In the genomic region with DNA sequence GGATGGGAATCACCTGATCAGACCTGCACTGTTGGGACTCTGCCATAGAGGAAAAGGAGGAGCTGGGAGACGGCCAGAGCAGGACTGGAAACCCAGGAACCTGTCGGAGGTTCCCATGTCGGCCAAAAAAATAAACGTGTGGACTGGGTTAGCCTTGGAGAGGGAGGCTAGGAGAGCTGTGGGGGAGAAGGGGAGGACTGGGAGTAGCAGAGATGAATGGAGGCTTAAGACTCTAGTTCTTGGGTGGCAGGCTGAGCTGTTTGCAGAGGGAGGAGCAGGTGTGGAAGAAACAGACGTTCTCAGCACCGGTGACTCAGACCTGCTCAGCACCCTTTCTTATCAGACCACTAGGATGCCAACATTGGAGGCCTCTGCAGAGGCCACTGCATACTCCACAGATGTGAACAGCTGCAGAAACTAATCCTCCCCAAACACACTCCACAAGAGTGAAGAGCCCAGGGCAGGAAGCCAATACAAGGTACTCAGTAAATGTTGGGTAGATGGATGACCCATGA, we compare ENCODE assay signal across 8 mouse cellular contexts. TPM values are rescaled to one million over a fixed set of nuclear protein-coding genes. Genes with fewer than 3 reads are reported as not detected.
DNase-seq lines count a peak whose midpoint lies in the region; ATAC-seq and TF ChIP-seq lines count a peak whose summit lies in the region.

No protein-coding gene starts in this region.

- peak overlapping the region; percentile 82 for H3K27ac ChIP-seq in liver, adult 2 months (replicated peaks; ENCODE audit: insufficient read depth, low read depth, low read length)
- H3K27ac ChIP-seq in liver, postnatal 0 days (ENCODE audit: low read depth), result no peak overlapping the region

- peak overlapping the region; percentile 61 for H3K9ac ChIP-seq in liver, adult 2 months (ENCODE audit: low read depth, low read length)
- H3K9ac ChIP-seq in liver, postnatal 0 days (replicated peaks), result no peak overlapping the region

- no peaks in the 10 kb centered on the region for H3K9me3 ChIP-seq in liver, postnatal 0 days (ENCODE audit: low read length)

- H3K4me3 ChIP-seq in liver, adult 2 months (ENCODE audit: insufficient read depth, low read depth, low read length), result peak overlapping the region; percentile 6; the same call in 1 of the 2 replicates
- no peak overlapping the region for H3K4me3 ChIP-seq in liver, postnatal 0 days (ENCODE audit: low read depth, low read length)

- TF ChIP-seq EP300 in liver, postnatal 0 days (IDR thresholded peaks at IDR 0.05; ENCODE audit: low read depth), result no peak

- no peak for TF ChIP-seq POLR2A in liver, adult 2 months (IDR thresholded peaks at IDR 0.05; ENCODE audit: extremely low read depth, insufficient read depth, low read length)

- H3K36me3 ChIP-seq in liver, adult 2 months (ENCODE audit: control insufficient read depth, insufficient read depth, low read length), result no peaks in the 10 kb centered on the region
- no peaks in the 10 kb centered on the region for H3K36me3 ChIP-seq in liver, postnatal 0 days (replicated peaks; ENCODE audit: insufficient read depth, low read length)

- no peaks in the 10 kb centered on the region; the same call in 1 of the 2 replicates for H3K79me2 ChIP-seq in liver, adult 2 months (ENCODE audit: control insufficient read depth, insufficient read depth, low read length)

- ATAC-seq in liver, postnatal 0 days, result no peak
- no peak for ATAC-seq in activated CD4-positive, CD25-positive, alpha-beta regulatory T cell, adult 4 months

- H3K4me2 ChIP-seq in liver, postnatal 0 days (ENCODE audit: low read depth, low read length), result no peak overlapping the region

- DNase-seq in liver, adult 2 months (ENCODE audit: extremely low read depth, low read depth, low spot score), result peak; percentile 83
- DNase-seq in liver, postnatal 0 days, result no peak
- DNase-seq in cerebellum, adult 9-11 months, result peak; percentile 81
- peak; percentile 23 for DNase-seq in induced T-regulatory cell, adult 2 months (ENCODE audit: low read depth)
- DNase-seq in naive thymus-derived CD4-positive, alpha-beta T cell, adult 2 months (ENCODE audit: low read depth), result peak; percentile 14
- DNase-seq in thymus, postnatal 10 days (ENCODE audit: low spot score in 2 of 2), result no peak
- DNase-seq in gastrocnemius, postnatal 36 days, result no peak

- no peak for TF ChIP-seq CTCF in liver, adult 2 months (IDR thresholded peaks at IDR 0.05; ENCODE audit: low read depth, low read length)
- no peak for TF ChIP-seq CTCF in liver, postnatal 0 days (IDR thresholded peaks at IDR 0.05; ENCODE audit: low read depth)

- H3K27me3 ChIP-seq in liver, adult 2 months (ENCODE audit: control insufficient read depth, insufficient read depth, low read length), result no peaks in the 10 kb centered on the region
- H3K27me3 ChIP-seq in liver, postnatal 0 days (ENCODE audit: insufficient read depth, low read length), result no peaks in the 10 kb centered on the region

- 8% methylated on average over 6 of the region's 6 CpGs for WGBS in liver, adult 2 months
- 54% methylated on average over 6 of the region's 6 CpGs for WGBS in liver, postnatal 0 days (ENCODE audit: insufficient replicate concordance)

- peaks cover 14% of the 10 kb centered on the region for H3K4me1 ChIP-seq in liver, adult 2 months (ENCODE audit: control insufficient read depth, insufficient read depth, low read length)
- H3K4me1 ChIP-seq in liver, postnatal 0 days (ENCODE audit: insufficient read depth), result peaks cover 9% of the 10 kb centered on the region; the same call in 1 of the 2 replicates

- intact Hi-C loops in gastrocnemius, postnatal 36 days (cut with DNase I), result no loop called here

RNA-seq across cellular contexts. Expression of gene Sfxn5, which starts 1.9 kb away (rescaled TPM):
- total RNA-seq in liver, adult 2 months (2014; rRNA removed), result 21.9 and 23.6 TPM in 2 replicates
- 23.4 and 31.8 TPM in 2 replicates for polyA plus RNA-seq in liver, adult 2 months (2012; rRNA removed)
- 3.1 and 3.3 TPM in 2 replicates for polyA plus RNA-seq in liver, postnatal 0 days (2015; fragmentation: Nextera tagmentation; extraction: Ambion mirVana)
- polyA plus RNA-seq in activated CD4-positive, CD25-positive, alpha-beta regulatory T cell, adult 4 months (2017; shearing (Covaris generic)), result 1 to 10 TPM; 1.5 to 1.8 TPM
- total RNA-seq in gastrocnemius, postnatal 36 days (2021), result 1 to 10 TPM; 6.9 TPM

RNA-seq across cellular contexts. Expression of gene Rab11fip5, which starts 43.2 kb away (rescaled TPM):
- 0.46 and 0.54 TPM in 2 replicates for total RNA-seq in liver, adult 2 months (2014; rRNA removed)
- polyA plus RNA-seq in liver, adult 2 months (2012; rRNA removed), result 0.55 and 1.4 TPM in 2 replicates
- polyA plus RNA-seq in liver, postnatal 0 days (2015; fragmentation: Nextera tagmentation; extraction: Ambion mirVana), result 1.1 TPM in 2 replicates
- under 1 TPM; 0.15 to 0.29 TPM for polyA plus RNA-seq in activated CD4-positive, CD25-positive, alpha-beta regulatory T cell, adult 4 months (2017; shearing (Covaris generic))
- total RNA-seq in gastrocnemius, postnatal 36 days (2021), result 10 to 100 TPM; 20.2 to 26.7 TPM

Comparison
In these comparisons a context has a peak if more than half of its experiments do, and no peak if none do; other contexts are left out.
1. DNase-seq: peak in liver, adult 2 months (single experiment), cerebellum, adult 9-11 months (single experiment), induced T-regulatory cell, adult 2 months (single experiment) and naive thymus-derived CD4-positive, alpha-beta T cell, adult 2 months (single experiment); none in liver, postnatal 0 days (single experiment), thymus, postnatal 10 days (0 of 2) and gastrocnemius, postnatal 36 days (0 of 2).